Mouse (Mus musculus): ENCODE results near the gene Olfr600. TPM values are rescaled to one million over a fixed set of nuclear protein-coding genes. Genes with fewer than 3 reads are reported as not detected.
"Not testable (repeated sequence)": the region's sequence is repeated elsewhere in the genome, so short reads cannot be mapped to it uniquely, and the experiment has no call there.

Gene Olfr600
- total RNA-seq (2021) = not detected

GRCm38 (mm10) chr7:103349569-103349968, at the start of gene Olfr600:
Olfr600 (minus strand) TSS chr7:103349669.
- DNase-seq (ENCODE audit: extremely low spot score in 1 of 2, low spot score in 1 of 2) = no peak

GRCm38 (mm10) chr7:103398981-103399380, 49.5 kb upstream of the Olfr600 start:
- no peak for DNase-seq (ENCODE audit: extremely low spot score in 1 of 2, low spot score in 1 of 2)

GRCm38 (mm10) chr7:103397758-103398157, 48.3 kb upstream of the Olfr600 start:
- DNase-seq (ENCODE audit: extremely low spot score in 1 of 2, low spot score in 1 of 2) = no peak

- no peak for DNase-seq (ENCODE audit: extremely low spot score in 1 of 2, low spot score in 1 of 2)
Measured at GRCm38 (mm10) chr7:103386077-103386476, 36.6 kb upstream of the Olfr600 start, which contains the start of gene Olfr603. Olfr603 (minus strand) TSS chr7:103386177.

GRCm38 (mm10) chr7:103362555-103362954, 13.1 kb upstream of the Olfr600 start, which contains the start of gene Olfr601:
Olfr601 (minus strand) TSS chr7:103362655.
- no peak for DNase-seq (ENCODE audit: extremely low spot score in 1 of 2, low spot score in 1 of 2)

GRCm38 (mm10) chr7:103335617-103336016, 13.9 kb downstream of the Olfr600 start, which contains the start of gene Olfr599:
Olfr599 (plus strand) TSS chr7:103335917.
- no peak for DNase-seq (ENCODE audit: extremely low spot score in 1 of 2, low spot score in 1 of 2)

GRCm38 (mm10) chr7:103323268-103323667, 26.2 kb downstream of the Olfr600 start, which contains the start of gene Olfr598:
Olfr598 (plus strand) TSS chr7:103323568.
- no peak for DNase-seq (ENCODE audit: extremely low spot score in 1 of 2, low spot score in 1 of 2)

- not testable (repeated sequence) for DNase-seq (ENCODE audit: extremely low spot score in 1 of 2, low spot score in 1 of 2)
Measured at GRCm38 (mm10) chr7:103316015-103316414, 33.5 kb downstream of the Olfr600 start, which contains the start of gene Olfr597. Olfr597 (plus strand) TSS chr7:103316315.

GRCm38 (mm10) chr7:103305348-103305747, 44.1 kb downstream of the Olfr600 start, which contains the start of gene Olfr596:
Olfr596 (plus strand) TSS chr7:103305648.
- DNase-seq (ENCODE audit: extremely low spot score in 1 of 2, low spot score in 1 of 2) = not testable (repeated sequence)

Other genes with a start within 250 kb of the Olfr600 start
- gene Olfr586, start 224.0 kb downstream of the Olfr600 start, total RNA-seq (2021) = not detected
- gene Olfr588-ps1, start 208.8 kb downstream of the Olfr600 start, total RNA-seq (2021) = not detected
- not detected for gene Olfr589, start 193.3 kb downstream of the Olfr600 start, total RNA-seq (2021)
- not detected for gene Olfr591, start 171.3 kb downstream of the Olfr600 start, total RNA-seq (2021)
- not detected for gene Olfr592, start 164.9 kb downstream of the Olfr600 start, total RNA-seq (2021)
- gene Olfr593, start 137.8 kb downstream of the Olfr600 start, total RNA-seq (2021) = not detected
- not detected for gene Olfr594, start 132.7 kb downstream of the Olfr600 start, total RNA-seq (2021)
- gene Usp17ld, start 97.2 kb downstream of the Olfr600 start, total RNA-seq (2021) = not detected
- gene Olfr596, start 44.0 kb downstream of the Olfr600 start, total RNA-seq (2021) = not detected
- not detected for gene Olfr597, start 33.4 kb downstream of the Olfr600 start, total RNA-seq (2021)
- not detected for gene Olfr598, start 26.1 kb downstream of the Olfr600 start, total RNA-seq (2021)
- gene Olfr599, start 13.8 kb downstream of the Olfr600 start, total RNA-seq (2021) = not detected
- gene Olfr601, start 13.0 kb upstream of the Olfr600 start, total RNA-seq (2021) = not detected
- not detected for gene Olfr603, start 36.5 kb upstream of the Olfr600 start, total RNA-seq (2021)
- gene Usp17lc, start 65.4 kb upstream of the Olfr600 start, total RNA-seq (2021) = not detected
- not detected for gene Olfr605, start 95.8 kb upstream of the Olfr600 start, total RNA-seq (2021)
- gene Olfr606, start 99.4 kb upstream of the Olfr600 start, total RNA-seq (2021) = not detected
- gene Olfr607, start 114.5 kb upstream of the Olfr600 start, total RNA-seq (2021) = not detected
- gene Olfr608, start 120.2 kb upstream of the Olfr600 start, total RNA-seq (2021) = not detected
- gene Olfr609, start 148.4 kb upstream of the Olfr600 start, total RNA-seq (2021) = not detected
- not detected for gene Olfr610, start 162.5 kb upstream of the Olfr600 start, total RNA-seq (2021)
- not detected for gene Olfr611, start 171.2 kb upstream of the Olfr600 start, total RNA-seq (2021)
- gene Olfr612, start 193.0 kb upstream of the Olfr600 start, total RNA-seq (2021) = not detected
- not detected for gene Olfr613, start 198.4 kb upstream of the Olfr600 start, total RNA-seq (2021)
- gene Olfr615, start 206.4 kb upstream of the Olfr600 start, total RNA-seq (2021) = not detected
- gene Olfr616, start 219.5 kb upstream of the Olfr600 start, total RNA-seq (2021) = not detected
- not detected for gene Olfr617, start 223.4 kb upstream of the Olfr600 start, total RNA-seq (2021)
- gene Olfr618, start 240.4 kb upstream of the Olfr600 start, total RNA-seq (2021) = not detected

All from layer of hippocampus, postnatal 25 days (tissue).